Mouse (Mus musculus): ENCODE results near the gene H60b. TPM values are rescaled to one million over a fixed set of nuclear protein-coding genes. Genes with fewer than 3 reads are reported as not detected.
"Not testable (repeated sequence)": the region's sequence is repeated elsewhere in the genome, so short reads cannot be mapped to it uniquely, and the experiment has no call there.

H60b gene
- total RNA-seq (2014; fragmentation: Nextera tagmentation) (not detected in 2 replicates), total RNA-seq (2017) (not detected in 2 replicates)

DNA sequence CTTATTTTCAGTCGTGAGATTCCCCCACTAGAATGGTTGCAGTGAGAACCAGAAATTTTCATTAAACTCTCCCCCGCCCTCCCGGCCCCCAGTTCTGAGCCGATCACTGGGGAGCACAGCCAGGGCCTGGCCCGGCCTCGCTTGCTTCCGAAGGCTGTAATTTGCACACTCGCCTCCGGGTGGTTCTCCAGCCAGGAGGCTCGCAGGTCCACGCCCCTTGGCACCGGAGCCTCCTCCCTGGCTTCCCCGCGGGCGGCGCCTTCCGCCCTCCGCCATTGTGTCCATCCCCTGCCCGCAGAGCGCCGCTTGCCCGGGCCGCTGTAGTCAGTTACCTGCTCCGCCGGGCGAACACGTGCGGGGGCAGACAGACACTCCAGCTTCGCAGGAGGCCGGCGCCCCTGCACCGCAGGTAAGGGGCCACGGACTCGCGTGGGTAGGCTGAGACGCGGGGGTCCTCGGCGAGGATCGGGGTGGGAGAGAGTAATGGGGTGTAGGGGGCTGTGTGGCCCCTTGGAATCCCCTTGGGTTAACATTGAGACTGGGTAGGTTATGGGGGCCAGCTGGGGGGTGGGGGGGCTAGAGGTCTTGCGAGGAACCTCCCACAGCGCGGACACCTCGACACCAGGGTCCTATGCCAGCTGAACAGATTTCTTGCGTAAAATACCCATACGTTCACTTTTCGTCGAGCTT lies at the start of gene H60b, which contains the start of gene Raet1e:
TSS of gene H60b (plus strand) at position 277 of the 690 bp plus-strand sequence.
TSS of gene Raet1e (plus strand) at position 260 of the 690 bp plus-strand sequence.
- ATAC-seq (replicated peaks; ENCODE audit: poor library complexity, severe bottlenecking): peak; percentile 93

DNA sequence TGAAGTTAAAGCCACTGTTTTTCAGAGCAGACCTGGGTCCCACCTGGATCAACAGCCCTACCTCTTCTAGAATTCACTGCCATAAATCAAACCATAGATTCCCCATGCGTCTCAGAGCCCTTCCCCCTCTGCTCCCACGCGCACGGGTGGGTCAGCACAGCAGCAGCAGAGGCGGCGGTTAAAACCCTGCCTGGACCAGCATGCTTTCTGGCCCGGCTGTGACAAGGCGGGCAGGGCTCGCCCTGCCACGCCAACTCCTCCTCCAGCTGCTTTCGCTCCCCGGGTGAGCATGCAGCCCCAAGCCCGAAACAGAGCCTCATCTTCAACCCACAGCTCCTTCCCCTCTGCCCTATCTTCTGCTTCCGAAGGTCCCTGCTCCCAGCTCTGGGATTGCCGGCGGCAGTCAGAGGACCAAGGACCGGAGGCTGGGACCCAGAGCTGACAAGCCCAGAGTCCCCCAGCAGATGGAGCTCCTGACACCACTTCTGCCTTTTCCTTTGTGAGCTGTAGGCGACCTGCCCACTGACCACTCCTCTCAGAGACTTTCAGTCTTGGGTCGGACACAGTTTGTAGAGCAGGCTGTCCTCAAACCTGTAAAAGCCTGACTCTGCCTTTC lies 17.6 kb upstream of the H60b start:
- peak; percentile 52 for ATAC-seq (replicated peaks; ENCODE audit: poor library complexity, severe bottlenecking)

DNA sequence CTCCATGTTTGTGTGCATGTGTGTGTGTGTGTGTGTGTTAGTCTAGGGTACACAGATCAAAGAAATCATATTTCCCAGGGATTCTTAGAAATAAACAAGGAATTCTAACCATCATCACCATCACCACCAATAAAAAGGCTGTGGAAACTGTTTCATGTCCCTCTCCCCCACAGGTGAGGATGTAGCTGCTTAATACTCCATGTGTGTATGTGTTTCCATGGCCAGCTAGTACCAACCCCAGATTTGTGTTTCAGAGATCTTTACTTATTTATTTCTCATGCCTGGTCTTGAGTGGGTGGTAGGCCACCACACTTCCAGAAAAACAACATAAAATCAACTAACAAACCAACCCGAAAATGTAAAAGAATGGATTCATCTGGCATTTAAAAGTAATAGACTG lies 16.2 kb upstream of the H60b start:
- not testable (repeated sequence) for ATAC-seq (replicated peaks; ENCODE audit: poor library complexity, severe bottlenecking)

DNA sequence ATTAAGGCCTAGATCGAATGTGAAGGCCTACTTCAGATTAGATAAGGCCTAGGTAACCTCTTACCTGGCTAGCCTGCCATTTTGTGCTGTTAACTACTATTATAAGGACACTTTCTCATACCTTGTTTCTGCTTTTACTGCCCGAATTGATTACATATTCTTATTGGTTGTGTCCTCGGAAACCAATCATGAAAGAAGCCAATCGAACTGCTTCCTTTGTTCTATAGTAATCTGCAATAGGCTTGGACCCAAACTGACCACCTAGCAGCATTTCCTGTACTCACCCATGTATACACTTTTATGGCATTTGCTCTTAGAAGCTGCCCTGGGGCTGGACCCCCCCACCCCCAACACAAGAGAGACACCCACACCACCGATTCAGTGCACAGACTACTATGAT lies 15.5 kb upstream of the H60b start:
- no peak for ATAC-seq (replicated peaks; ENCODE audit: poor library complexity, severe bottlenecking)

DNA sequence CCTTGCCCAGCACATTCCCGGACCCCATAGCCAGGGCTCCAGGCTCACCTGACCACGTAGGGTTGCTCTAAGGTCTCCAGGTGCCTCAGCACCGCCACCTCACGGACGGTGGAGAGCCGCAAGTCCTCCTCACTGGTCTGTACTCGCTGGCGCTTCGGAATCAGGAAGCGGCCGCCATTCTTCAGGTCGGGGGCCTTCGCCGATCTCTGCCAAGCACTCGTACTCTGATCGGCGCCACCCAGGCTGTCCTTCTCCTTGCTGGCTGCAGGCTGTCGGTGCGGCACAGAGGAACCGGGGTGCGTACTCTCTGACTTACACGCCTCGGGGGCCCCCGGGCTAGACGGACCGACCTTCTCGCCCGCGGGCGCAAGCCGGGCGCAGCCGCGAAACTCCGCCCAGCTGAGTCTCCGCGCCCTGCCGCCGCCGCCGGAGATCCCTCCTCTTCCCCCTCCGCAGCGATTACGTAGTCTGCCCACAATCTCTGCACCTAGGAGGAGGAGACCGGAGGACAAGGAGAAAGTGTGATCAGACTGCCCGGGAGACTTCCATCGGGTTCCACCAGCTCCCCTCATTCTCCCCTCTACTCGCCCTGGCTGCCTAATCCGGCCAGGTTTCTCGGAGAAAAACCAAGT lies 9.8 kb upstream of the H60b start:
- ATAC-seq (replicated peaks; ENCODE audit: poor library complexity, severe bottlenecking): peak; percentile 79

DNA sequence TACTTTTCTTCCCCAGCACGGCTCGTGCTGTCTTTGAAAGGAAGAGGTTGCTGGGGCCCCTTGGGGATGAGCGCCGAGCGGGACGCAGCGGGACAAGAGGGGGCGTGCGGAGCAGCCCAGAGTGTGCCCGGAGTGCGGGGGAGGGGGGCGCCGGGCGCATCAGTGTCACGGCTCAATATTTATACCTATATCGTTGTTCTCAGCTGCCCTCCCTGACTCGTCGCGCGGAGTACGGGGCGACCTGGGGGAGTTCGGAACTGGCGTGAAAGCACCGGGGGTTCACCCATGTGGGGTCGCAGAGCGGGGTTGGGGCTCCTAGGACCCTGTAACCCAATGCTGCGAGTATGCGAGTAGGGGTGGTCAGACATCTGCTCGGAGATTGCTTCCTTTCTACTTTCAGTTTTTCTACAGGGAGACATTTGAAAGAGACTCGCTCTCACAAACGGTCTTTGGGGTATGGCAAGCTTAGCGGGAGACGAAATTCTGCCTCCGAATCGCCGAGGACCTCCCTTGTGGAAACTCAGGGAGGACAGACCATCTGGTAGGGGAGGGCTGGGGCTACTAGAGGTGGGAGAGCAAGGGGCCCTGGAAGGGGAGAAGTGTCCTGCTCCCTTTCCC lies 9.2 kb upstream of the H60b start, which contains the start of gene E030030I06Rik:
TSS of gene E030030I06Rik (minus strand) at position 198 of the 618 bp plus-strand sequence.
- 0 out of 2 replicates have a peak, but pooled peaks have one; percentile 10 for ATAC-seq (replicated peaks; ENCODE audit: poor library complexity, severe bottlenecking)

DNA sequence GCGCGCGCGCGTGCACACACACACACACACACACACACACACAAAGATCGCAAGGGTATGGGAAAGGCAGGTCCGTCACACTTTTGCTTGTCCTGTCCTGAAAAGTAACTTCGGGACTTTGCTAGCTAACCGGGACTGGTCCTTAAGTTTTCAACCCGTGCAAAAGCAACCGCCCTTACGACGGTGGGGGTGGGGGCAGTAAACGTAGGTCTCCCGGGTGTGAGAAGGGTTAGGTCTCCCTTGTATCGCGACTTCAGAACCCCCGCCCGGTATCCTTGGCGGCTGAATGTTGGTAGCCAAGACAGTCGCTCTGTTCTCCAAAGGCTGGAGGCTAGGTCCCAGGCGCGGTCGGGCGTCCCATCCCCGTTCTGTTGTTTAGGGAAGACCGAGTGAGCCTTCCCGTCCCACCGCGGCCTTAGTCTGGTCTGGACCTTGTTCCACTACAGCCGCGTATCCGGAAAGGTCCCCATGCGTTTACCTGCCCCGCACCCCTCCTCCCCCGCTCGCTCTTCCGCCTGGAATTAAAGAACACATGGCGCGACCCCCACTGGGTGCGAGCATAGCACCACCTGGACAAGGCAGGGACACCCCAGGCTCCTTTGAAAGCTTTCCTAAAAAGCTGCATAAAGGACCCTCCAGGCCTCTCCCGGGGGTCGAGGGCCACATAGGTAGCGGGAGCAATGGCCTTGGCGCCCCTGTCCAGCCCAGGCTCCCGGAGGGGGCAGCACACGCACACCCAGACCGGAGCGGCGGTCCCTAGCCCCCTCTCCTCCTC lies 8.5 kb upstream of the H60b start:
- ATAC-seq (replicated peaks; ENCODE audit: poor library complexity, severe bottlenecking): no peak

DNA sequence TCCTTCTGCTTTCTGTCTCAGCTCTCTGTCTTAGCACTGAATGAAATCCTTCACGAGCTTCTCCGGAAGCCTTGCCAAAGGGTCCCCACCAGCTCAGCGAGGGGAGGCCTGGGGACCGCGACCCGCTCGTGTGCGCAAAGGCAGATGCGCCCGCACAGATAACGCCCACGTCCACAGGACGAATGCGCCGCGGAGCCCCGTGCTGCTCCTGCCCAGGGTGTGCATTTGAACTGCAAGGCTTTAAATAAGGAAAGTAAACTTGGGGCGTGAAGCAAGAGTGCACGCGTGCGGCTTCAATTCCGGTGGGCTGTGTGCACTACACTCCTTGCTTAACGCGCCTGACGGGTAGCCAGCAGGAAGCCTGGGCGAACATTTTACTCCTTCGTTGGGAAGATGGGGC lies 7.8 kb upstream of the H60b start:
- ATAC-seq (replicated peaks; ENCODE audit: poor library complexity, severe bottlenecking): peak; percentile 62

DNA sequence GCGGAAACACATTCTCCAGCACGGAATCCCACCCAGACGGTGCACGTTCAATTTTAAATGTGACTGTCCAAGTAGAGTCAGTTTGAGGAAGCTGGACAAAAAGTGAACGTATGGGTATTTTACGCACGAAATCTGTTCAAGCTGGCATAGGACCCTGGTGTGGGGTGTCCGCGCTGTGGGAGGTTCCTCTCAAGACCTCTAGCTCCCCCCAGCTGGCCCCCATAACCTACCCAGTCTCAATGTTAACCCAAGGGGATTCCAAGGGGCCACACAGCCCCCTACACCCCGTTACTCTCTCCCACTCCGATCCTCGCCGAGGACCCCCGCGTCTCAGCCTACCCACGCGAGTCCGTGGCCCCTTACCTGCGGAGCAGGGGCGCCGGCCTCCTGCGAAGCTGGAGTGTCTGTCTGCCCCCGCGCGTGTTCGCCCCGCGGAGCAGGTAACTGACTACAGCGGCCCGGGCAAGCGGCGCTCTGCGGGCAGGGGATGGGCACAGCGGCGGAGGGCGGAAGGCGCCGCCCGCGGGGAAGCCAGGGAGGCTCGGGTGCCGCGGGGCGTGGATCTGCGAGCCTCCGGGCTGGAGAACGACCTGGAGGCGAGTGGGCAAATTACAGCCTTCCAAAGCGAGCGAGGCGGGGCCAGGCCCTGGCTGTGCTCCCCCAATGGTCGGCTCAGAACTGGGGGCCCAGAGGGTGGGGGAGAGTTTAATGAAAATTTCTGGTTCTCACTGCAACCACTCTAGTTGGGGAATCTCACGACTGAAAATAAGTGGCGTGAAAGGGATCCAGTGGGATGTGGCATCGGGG lies 7.1 kb upstream of the H60b start:
- ATAC-seq (replicated peaks; ENCODE audit: poor library complexity, severe bottlenecking): peak; percentile 19; the same call in 1 of the 2 replicates

DNA sequence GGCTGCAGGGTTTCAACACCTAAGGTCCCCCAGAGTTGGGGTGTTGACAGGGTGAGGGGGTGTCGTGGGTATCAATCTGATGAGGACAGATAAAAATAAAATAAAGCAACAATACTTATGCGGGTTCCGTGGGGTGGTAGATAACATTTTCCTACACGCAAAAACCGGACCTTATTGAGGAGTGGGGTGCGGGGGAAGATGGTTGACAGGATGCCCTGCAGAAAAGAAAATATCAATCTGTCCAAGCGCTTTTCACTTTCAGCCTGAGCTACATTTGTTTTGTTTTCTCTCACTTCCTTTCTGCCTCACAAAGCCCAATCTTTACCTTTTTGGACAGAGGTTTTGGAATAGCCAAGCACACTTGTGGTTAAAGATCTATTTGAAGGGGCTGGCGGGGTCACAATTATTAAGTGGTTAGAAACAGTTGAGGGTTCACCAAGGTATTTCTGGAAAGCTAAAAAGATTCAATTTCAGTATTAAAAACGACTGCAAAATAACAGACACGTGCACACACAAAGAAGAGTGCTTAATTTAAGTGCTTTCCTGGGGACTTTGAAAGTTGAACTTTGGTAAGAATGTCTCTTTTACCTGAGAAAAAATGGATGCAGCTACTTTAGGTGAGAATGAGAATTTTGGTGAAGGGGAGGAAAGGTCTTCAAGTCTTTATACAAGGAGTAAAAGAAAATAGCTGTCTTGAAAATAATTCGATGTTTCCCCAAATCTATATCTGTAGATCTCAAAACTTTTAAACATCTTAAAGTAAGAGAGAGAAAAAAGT lies 6.3 kb upstream of the H60b start:
- ATAC-seq (replicated peaks; ENCODE audit: poor library complexity, severe bottlenecking): not testable (repeated sequence)

DNA sequence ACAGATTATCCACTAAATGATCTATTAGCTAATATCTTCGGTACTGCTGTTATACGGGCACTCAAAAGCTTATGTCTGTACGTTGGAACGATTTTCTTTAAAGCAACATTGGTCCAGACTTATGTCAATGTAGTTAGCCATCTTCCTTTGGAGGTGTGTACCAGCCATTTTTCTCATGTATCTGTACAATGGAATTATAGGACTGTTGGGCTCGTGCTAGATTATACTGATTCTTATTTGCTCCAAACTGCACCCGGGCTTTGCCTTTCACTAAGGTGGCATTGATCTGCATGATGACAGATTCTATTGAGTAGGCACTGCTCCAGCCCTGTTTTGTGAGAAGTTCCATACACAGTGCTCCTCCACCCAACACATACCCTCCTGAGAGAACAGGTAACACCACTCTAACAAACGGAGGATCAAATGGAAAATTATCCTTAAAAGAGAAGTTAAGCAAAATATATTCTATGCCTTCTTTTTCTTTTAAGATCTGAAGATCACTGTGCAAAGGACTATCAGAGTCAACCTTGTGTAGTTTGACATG lies 5.2 kb upstream of the H60b start:
- ATAC-seq (replicated peaks; ENCODE audit: poor library complexity, severe bottlenecking): not testable (repeated sequence)

DNA sequence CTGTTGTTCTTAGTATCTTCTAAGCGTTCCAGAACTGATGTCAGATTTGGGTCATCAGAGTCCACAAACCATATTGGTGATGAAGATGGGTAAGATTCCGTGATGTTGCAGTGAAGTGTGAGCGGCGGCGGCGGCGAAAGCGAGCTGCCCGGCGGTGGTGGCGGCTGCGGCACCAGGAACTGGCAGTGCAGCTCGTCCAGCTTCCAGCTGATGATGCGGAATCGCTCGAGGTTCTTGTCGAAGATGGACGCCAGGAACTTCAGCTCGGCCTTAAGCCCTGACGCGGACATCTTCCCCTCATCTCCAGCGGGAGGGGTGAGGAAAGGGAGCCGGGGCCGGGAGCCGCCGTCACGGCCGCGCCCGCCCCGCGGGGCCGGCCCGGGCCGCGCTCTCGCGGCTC lies 4.3 kb upstream of the H60b start:
- 0 out of 2 replicates have a peak, but pooled peaks have one; percentile 11 for ATAC-seq (replicated peaks; ENCODE audit: poor library complexity, severe bottlenecking)

DNA sequence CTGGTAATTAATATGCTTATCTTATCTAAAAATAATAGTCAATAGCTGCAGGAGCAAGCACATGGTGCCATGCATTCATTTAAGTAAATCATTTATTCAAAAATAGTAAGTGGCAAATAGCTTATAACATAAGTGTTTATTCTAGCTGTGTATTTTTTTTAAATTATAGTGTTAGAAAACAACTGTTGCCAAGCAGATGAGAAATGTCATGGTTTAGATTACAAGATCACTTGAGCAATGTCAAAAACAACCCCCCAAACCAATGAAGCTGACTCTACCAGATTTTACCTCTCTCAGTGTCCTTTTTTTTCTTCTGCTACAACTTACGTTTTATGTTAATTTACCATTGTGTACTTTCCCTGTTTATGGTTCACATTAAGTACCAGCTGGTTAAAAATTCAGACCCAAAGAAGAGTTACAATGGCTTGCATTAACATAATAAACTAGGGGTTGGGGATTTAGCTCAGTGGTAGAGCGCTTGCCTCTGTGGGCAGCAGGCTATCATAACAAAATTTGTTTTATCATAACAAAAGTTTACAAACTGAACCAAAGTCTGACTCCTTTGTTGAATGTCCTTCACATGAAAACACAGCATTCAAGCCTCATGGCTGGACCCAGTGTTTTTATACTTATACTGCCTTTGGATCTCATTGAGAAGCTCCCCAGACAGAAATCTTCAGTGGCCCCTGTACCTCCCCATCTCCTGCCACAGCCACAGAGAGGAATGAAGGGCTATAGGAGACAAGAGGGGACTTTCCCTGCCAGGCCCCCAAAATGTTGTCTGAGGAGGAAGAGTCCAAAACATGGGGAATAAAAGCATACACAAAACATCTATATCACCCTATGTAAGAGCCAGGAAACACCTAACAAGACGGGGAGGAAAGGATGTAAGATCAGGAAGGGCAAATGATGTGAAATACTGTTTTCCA lies 3.3 kb upstream of the H60b start:
- ATAC-seq (replicated peaks; ENCODE audit: poor library complexity, severe bottlenecking): no peak

DNA sequence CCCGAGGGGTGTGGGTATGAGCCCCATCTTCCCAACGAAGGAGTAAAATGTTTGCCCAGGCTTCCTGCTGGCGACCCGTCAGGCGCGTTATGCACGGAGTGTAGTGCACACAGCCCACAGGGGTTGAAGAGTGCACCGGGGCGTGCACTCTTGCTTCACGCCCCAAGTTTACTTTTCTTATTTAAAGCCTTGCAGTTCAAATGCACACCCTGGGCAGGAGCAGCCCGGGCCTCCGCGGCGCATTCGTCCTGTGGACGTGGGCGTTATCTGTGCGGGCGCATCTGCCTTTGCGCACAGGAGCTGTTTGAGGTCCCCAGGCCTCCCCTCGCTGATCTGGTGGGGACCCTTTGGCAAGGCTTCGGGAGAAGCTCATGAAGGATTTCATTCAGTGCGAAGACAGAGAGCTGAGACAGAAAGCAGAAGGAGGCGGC lies 760 bp downstream of the H60b start:
- ATAC-seq (replicated peaks; ENCODE audit: poor library complexity, severe bottlenecking): peak; percentile 32; the same call in 1 of the 2 replicates

DNA sequence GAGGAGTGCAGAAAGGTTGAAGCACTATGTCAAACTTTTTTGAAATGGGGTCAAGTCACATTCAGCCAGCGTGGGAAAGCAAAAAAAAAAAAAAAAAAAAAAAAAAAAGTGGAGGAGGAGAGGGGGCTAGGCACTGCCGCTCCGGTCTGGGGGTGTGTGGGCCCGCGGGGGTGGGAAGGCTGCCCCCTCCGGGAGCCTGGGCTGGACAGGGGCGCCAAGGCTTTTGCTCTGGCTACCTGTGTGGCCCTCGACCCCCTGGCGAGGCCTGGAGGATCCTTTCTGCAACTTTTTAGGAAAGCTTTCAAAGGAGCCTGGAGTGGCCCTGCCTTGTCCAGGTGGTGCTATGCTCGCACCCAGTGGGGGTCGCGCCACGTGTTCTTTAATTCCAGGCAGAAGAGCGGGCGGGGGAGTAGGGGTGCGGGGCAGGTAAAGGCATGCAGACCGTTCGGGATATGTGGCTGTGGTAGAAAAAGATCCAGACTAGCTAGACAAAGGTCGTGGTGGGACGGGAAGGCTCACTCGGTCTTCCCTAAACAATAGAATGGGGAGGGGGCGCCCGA lies 1.3 kb downstream of the H60b start:
- ATAC-seq (replicated peaks; ENCODE audit: poor library complexity, severe bottlenecking): no peak

DNA sequence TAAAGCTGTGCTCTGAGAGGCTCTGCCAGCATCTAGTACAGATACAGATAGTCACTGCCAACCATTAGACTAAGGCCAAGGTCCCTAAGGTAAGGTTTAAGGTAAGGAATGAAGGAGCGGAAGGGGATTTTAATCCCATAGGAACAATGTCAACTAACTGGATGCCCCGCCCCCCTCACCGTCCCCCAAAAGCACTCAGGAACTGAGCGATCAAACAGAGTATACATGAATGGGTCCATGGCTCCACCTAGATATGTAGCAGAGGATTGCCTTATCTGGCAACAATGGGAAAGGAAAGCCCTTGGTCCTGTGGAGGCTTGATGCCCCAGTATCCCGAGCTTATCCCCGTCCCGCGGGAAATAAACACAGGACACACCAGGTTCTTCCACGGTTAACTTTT lies 4.9 kb downstream of the H60b start:
- ATAC-seq (replicated peaks; ENCODE audit: poor library complexity, severe bottlenecking): not testable (repeated sequence)
